Mouse (Mus musculus) embryonic fibroblast, embryonic 13.5 days (primary cell): ENCODE data around the gene Tmem206.

Experiments used
- CTCF ChIP-seq: IDR thresholded peaks from 2 replicates; pipeline ENCODE4 v1.5.1; 2011; ENCODE audit warnings: mild to moderate bottlenecking, control low read depth, low read length, moderate library complexity, borderline replicate concordance; ENCODE audit not compliant: insufficient read depth
- POLR2A ChIP-seq: IDR thresholded peaks from 2 replicates; pipeline ENCODE4 v1.6.1; 2011; ENCODE audit warnings: low read depth, mild to moderate bottlenecking, control low read depth, low read length, moderate library complexity

GRCm38 (mm10) chr1:191304216-191304615 is 21.5 kb upstream of the Tmem206 start:
- TF ChIP-seq POLR2A (no peak), CTCF (no peak)
